Mouse (Mus musculus): ENCODE measurements around the gene Rprm. TPM values are rescaled to one million over a fixed set of nuclear protein-coding genes. Genes with fewer than 3 reads are reported as not detected.

Gene Rprm
- total RNA-seq (2014; rRNA removed) = 70.5 and 75.0 TPM in 2 replicates
- 142 and 146 TPM in 2 replicates for polyA plus RNA-seq (2015; fragmentation: Nextera tagmentation; extraction: Ambion mirVana)

- Histone ChIP-seq H3K4me1 (ENCODE audit: insufficient read depth, low read length) (peaks cover 5% of the 10 kb centered on the region; the same call in 1 of the 2 replicates), H3K27me3 (ENCODE audit: insufficient read depth, low read length) (no peaks in the 10 kb centered on the region), H3K27ac (ENCODE audit: low read depth, low read length) (no peak within 1 kb of the TSS), H3K4me2 (ENCODE audit: low read depth, low read length, poor library complexity, severe bottlenecking) (peak within 1 kb of the TSS; percentile 89), H3K4me3 (ENCODE audit: low read depth, low read length) (peak within 1 kb of the TSS; percentile 58), H3K9me3 (ENCODE audit: low read length) (no peaks in the 10 kb centered on the region), H3K36me3 (ENCODE audit: insufficient read depth, low read length) (no peaks in the 10 kb centered on the region), H3K9ac (replicated peaks; ENCODE audit: low read length, poor library complexity, severe bottlenecking) (peak within 1 kb of the TSS; percentile 56)
- peak; percentile 94 for DNase-seq (ENCODE audit: low spot score)
- 5% methylated on average over 27 of the region's 27 CpGs for WGBS
- peak; percentile 96 for TF ChIP-seq CTCF (IDR thresholded peaks at IDR 0.05)
- peak; percentile 93 for ATAC-seq (ENCODE audit: low FRiP score)
Observed at GRCm38 (mm10) chr2:54085430-54086087, at the start of gene Rprm. Rprm (minus strand) TSS chr2:54085552.

GRCm38 (mm10) chr2:54119305-54119704, 34.0 kb upstream of the Rprm start:
- Histone ChIP-seq H3K9ac (replicated peaks; ENCODE audit: low read length, poor library complexity, severe bottlenecking) (no peak overlapping the region), H3K27ac (ENCODE audit: low read depth, low read length) (no peak overlapping the region), H3K4me1 (ENCODE audit: insufficient read depth, low read length) (no peaks in the 10 kb centered on the region), H3K9me3 (ENCODE audit: low read length) (no peaks in the 10 kb centered on the region), H3K4me3 (ENCODE audit: low read depth, low read length) (no peak overlapping the region), H3K27me3 (ENCODE audit: insufficient read depth, low read length) (no peaks in the 10 kb centered on the region), H3K36me3 (ENCODE audit: insufficient read depth, low read length) (no peaks in the 10 kb centered on the region), H3K4me2 (ENCODE audit: low read depth, low read length, poor library complexity, severe bottlenecking) (no peak overlapping the region)
- 75% methylated on average over 6 of the region's 6 CpGs for WGBS
- no peak for TF ChIP-seq CTCF (IDR thresholded peaks at IDR 0.05)
- ATAC-seq (ENCODE audit: low FRiP score) = no peak
- no peak for DNase-seq (ENCODE audit: low spot score)

GRCm38 (mm10) chr2:54118881-54119280, 33.5 kb upstream of the Rprm start:
- peak; percentile 77 for TF ChIP-seq CTCF (IDR thresholded peaks at IDR 0.05)
- H3K4me3 ChIP-seq (ENCODE audit: low read depth, low read length) = no peak overlapping the region
- no peaks in the 10 kb centered on the region for H3K27me3 ChIP-seq (ENCODE audit: insufficient read depth, low read length)
- ATAC-seq (ENCODE audit: low FRiP score) (peak; percentile 60; the same call in 1 of the 2 replicates), DNase-seq (ENCODE audit: low spot score) (peak; percentile 81)
- 19% methylated on average over 3 of the region's 3 CpGs for WGBS
- no peak overlapping the region for H3K27ac ChIP-seq (ENCODE audit: low read depth, low read length)
- H3K4me2 ChIP-seq (ENCODE audit: low read depth, low read length, poor library complexity, severe bottlenecking) = no peak overlapping the region
- no peaks in the 10 kb centered on the region for H3K36me3 ChIP-seq (ENCODE audit: insufficient read depth, low read length)
- H3K4me1 ChIP-seq (ENCODE audit: insufficient read depth, low read length) = no peaks in the 10 kb centered on the region
- no peak overlapping the region for H3K9ac ChIP-seq (replicated peaks; ENCODE audit: low read length, poor library complexity, severe bottlenecking)
- no peaks in the 10 kb centered on the region for H3K9me3 ChIP-seq (ENCODE audit: low read length)

- Histone ChIP-seq H3K4me2 (ENCODE audit: low read depth, low read length, poor library complexity, severe bottlenecking) (no peak overlapping the region), H3K27me3 (ENCODE audit: insufficient read depth, low read length) (no peaks in the 10 kb centered on the region), H3K4me1 (ENCODE audit: insufficient read depth, low read length) (no peaks in the 10 kb centered on the region), H3K9me3 (ENCODE audit: low read length) (no peaks in the 10 kb centered on the region), H3K36me3 (ENCODE audit: insufficient read depth, low read length) (no peaks in the 10 kb centered on the region), H3K4me3 (ENCODE audit: low read depth, low read length) (no peak overlapping the region), H3K9ac (replicated peaks; ENCODE audit: low read length, poor library complexity, severe bottlenecking) (no peak overlapping the region), H3K27ac (ENCODE audit: low read depth, low read length) (no peak overlapping the region)
- 89% methylated on average over 2 of the region's 2 CpGs for WGBS
- no peak for DNase-seq (ENCODE audit: low spot score)
- TF ChIP-seq CTCF (IDR thresholded peaks at IDR 0.05) = no peak
- no peak for ATAC-seq (ENCODE audit: low FRiP score)
Observed at GRCm38 (mm10) chr2:54111294-54111693, 25.9 kb upstream of the Rprm start.

GRCm38 (mm10) chr2:54106232-54106726, 20.9 kb upstream of the Rprm start:
- Histone ChIP-seq H3K4me3 (ENCODE audit: low read depth, low read length) (no peak overlapping the region), H3K27ac (ENCODE audit: low read depth, low read length) (no peak overlapping the region), H3K4me2 (ENCODE audit: low read depth, low read length, poor library complexity, severe bottlenecking) (no peak overlapping the region), H3K36me3 (ENCODE audit: insufficient read depth, low read length) (no peaks in the 10 kb centered on the region), H3K4me1 (ENCODE audit: insufficient read depth, low read length) (no peaks in the 10 kb centered on the region), H3K9ac (replicated peaks; ENCODE audit: low read length, poor library complexity, severe bottlenecking) (no peak overlapping the region), H3K27me3 (ENCODE audit: insufficient read depth, low read length) (no peaks in the 10 kb centered on the region), H3K9me3 (ENCODE audit: low read length) (no peaks in the 10 kb centered on the region)
- WGBS = 82% methylated on average over 1 of the region's 1 CpGs
- no peak for TF ChIP-seq CTCF (IDR thresholded peaks at IDR 0.05)
- DNase-seq (ENCODE audit: low spot score) (no peak), ATAC-seq (ENCODE audit: low FRiP score) (no peak)

- Histone ChIP-seq H3K27me3 (ENCODE audit: insufficient read depth, low read length) (no peaks in the 10 kb centered on the region), H3K9ac (replicated peaks; ENCODE audit: low read length, poor library complexity, severe bottlenecking) (no peak overlapping the region), H3K36me3 (ENCODE audit: insufficient read depth, low read length) (no peaks in the 10 kb centered on the region), H3K4me3 (ENCODE audit: low read depth, low read length) (no peak overlapping the region), H3K9me3 (ENCODE audit: low read length) (no peaks in the 10 kb centered on the region), H3K27ac (ENCODE audit: low read depth, low read length) (no peak overlapping the region), H3K4me2 (ENCODE audit: low read depth, low read length, poor library complexity, severe bottlenecking) (no peak overlapping the region), H3K4me1 (ENCODE audit: insufficient read depth, low read length) (no peaks in the 10 kb centered on the region)
- TF ChIP-seq CTCF (IDR thresholded peaks at IDR 0.05) = peak; percentile 68
- 88% methylated on average over 1 of the region's 1 CpGs for WGBS
- peak; percentile 27 for DNase-seq (ENCODE audit: low spot score)
- no peak for ATAC-seq (ENCODE audit: low FRiP score)
Observed at GRCm38 (mm10) chr2:54099939-54100338, 14.6 kb upstream of the Rprm start.

Measured in midbrain, postnatal 0 days (tissue).